Mouse (Mus musculus) ES-CJ7 (cell line): ENCODE results near the gene Srd5a3.

ENCODE experiments used
- DNase-seq: peaks from one replicate; pipeline ENCODE4 v3.0.0; 2011; ENCODE audit warnings: low read depth, low spot score

Gene Srd5a3

DNA sequence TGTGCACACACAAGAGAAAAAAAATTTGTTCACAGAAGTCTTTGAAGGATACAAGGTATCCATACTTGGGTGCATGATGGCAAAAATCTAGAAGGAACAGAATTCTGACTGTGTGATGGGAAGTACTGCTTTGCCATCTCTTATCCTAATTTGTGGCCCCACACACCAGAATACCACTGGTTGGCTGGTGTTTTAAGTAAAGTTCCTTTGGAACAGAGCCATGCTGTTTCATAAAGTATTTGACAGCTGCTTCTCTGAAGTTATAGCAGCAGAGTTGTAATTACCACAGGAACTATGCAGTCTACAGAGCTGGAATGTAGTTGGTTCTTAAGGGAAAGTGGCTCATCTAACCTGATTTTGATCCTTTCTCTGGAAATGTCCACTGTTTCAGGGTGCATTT, 53.0 kb downstream of the Srd5a3 start:
- no peak for DNase-seq

DNA sequence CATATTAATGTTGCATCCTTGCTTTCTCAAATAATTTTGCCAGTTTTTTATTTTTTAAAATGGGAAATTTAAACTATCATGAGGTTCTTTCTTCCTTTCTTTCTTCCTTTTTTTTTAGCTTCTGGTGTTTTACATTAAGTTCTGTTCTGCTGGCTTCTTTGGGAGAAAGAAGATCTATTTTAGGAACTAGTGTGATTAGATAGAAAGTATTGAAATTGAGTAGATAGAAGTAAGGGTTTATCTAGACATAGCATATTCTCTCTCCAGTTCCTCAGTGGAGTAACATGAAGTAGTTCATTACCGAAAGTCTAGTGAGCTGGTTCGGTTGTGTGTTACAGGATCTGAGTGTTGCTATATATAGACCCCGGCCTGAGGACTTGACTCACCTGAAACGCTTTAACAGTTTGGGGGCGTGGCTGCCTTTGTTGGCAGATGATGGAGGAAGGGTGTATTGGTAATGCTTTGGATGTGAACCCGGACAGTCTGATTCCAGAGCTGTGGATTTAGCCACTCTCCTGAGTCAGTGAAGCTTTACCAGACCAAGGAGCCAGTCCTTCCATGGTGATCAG, 54.4 kb downstream of the Srd5a3 start:
- DNase-seq = peak; percentile 27

DNA sequence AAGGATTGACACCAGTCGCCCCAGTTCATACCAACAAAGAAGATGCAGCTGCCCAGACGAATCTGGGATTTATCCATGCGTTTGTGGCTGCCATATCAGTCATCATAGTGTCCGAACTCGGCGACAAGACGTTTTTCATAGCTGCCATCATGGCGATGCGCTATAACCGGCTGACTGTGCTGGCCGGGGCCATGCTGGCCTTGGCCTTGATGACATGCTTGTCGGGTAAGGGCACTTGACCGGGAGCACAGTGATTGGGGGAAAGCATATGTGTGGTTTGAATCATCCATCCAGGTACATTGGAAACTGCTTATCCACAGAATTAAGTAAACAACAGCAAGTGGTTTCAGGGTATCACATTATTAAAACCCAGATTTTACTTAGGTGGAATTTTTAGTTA, 59.3 kb downstream of the Srd5a3 start:
- no peak for DNase-seq

DNA sequence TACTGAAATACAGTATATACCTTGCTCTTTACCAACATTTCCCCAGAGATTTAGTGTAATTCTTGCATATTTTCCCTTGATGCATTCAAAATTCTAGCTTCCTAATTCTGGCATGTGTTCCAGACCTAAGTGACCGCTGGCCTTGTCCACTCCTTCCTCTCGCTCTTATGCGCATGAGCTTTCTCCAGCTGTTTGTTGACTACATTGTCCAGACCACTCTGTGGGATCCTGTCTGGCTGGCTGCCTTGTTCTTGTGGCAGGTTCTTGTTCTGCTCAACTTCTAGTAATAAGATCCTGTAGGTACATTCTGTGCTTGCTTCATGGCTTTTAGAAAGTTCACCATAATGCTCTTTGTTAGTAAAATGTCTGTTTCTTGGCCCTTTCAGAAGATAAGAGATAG, 63.1 kb downstream of the Srd5a3 start:
- no peak for DNase-seq
